Mouse (Mus musculus) cerebellum, adult 11 months (tissue): ENCODE data around the gene Olfr224.
"Not testable (repeated sequence)": the region's sequence is repeated elsewhere in the genome, so short reads cannot be mapped to it uniquely, and the experiment has no call there.

Experiments used
- DNase-seq: peaks from one replicate; pipeline ENCODE4 v3.0.0; 2022

The Olfr224 gene

GRCm38 (mm10) chr11:58570405-58570804 is at the start of gene Olfr224:
Gene Olfr224, minus strand, starts transcription at chr11:58570553.
- no peak for DNase-seq

GRCm38 (mm10) chr11:58618793-58619192 is 48.4 kb upstream of the Olfr224 start:
- DNase-seq: no peak

GRCm38 (mm10) chr11:58618369-58618768 is 48.0 kb upstream of the Olfr224 start:
- no peak for DNase-seq

GRCm38 (mm10) chr11:58615975-58616374 is 45.6 kb upstream of the Olfr224 start, which contains the start of gene 2210407C18Rik:
Gene 2210407C18Rik, minus strand, starts transcription at chr11:58616075.
- DNase-seq: no peak

GRCm38 (mm10) chr11:58614526-58614925 is 44.2 kb upstream of the Olfr224 start:
- no peak for DNase-seq

GRCm38 (mm10) chr11:58613359-58613758 is 43.0 kb upstream of the Olfr224 start:
- DNase-seq: no peak

- no peak for DNase-seq
Measured at GRCm38 (mm10) chr11:58607030-58607429, 36.7 kb upstream of the Olfr224 start.

- DNase-seq: no peak
Measured at GRCm38 (mm10) chr11:58606177-58606919, 36.0 kb upstream of the Olfr224 start.

GRCm38 (mm10) chr11:58605228-58605627 is 34.9 kb upstream of the Olfr224 start:
- no peak for DNase-seq

GRCm38 (mm10) chr11:58604688-58605087 is 34.3 kb upstream of the Olfr224 start:
- DNase-seq: no peak

- no peak for DNase-seq
Measured at GRCm38 (mm10) chr11:58602800-58603560, 32.6 kb upstream of the Olfr224 start.

- DNase-seq: no peak
Measured at GRCm38 (mm10) chr11:58602062-58602461, 31.7 kb upstream of the Olfr224 start.

- DNase-seq: no peak
Measured at GRCm38 (mm10) chr11:58597837-58598236, 27.5 kb upstream of the Olfr224 start.

- no peak for DNase-seq
Measured at GRCm38 (mm10) chr11:58594814-58595213, 24.5 kb upstream of the Olfr224 start, which contains the start of gene Olfr324. Gene Olfr324, plus strand, starts transcription at chr11:58595114.

- no peak for DNase-seq
Measured at GRCm38 (mm10) chr11:58588620-58589250, 18.4 kb upstream of the Olfr224 start.

- DNase-seq: peak; percentile 9
Measured at GRCm38 (mm10) chr11:58587898-58588348, 17.6 kb upstream of the Olfr224 start.

GRCm38 (mm10) chr11:58578636-58579035 is 8.3 kb upstream of the Olfr224 start:
- no peak for DNase-seq

- no peak for DNase-seq
Measured at GRCm38 (mm10) chr11:58577430-58577829, 7.1 kb upstream of the Olfr224 start, which contains the start of gene Olfr325. Gene Olfr325, plus strand, starts transcription at chr11:58577730.

GRCm38 (mm10) chr11:58555536-58555935 is 14.8 kb downstream of the Olfr224 start, which contains the start of gene Olfr328:
Gene Olfr328, minus strand, starts transcription at chr11:58555636.
- DNase-seq: no peak

- no peak for DNase-seq
Measured at GRCm38 (mm10) chr11:58546322-58546721, 24.0 kb downstream of the Olfr224 start, which contains the start of gene Olfr329-ps. Gene Olfr329-ps, minus strand, starts transcription at chr11:58546422.

GRCm38 (mm10) chr11:58534736-58535135 is 35.6 kb downstream of the Olfr224 start, which contains the start of gene Olfr330:
Gene Olfr330, minus strand, starts transcription at chr11:58534836.
- DNase-seq: not testable (repeated sequence)

GRCm38 (mm10) chr11:58519756-58520155 is 50.6 kb downstream of the Olfr224 start:
- peak; percentile 3 for DNase-seq

GRCm38 (mm10) chr11:58518916-58519315 is 51.4 kb downstream of the Olfr224 start:
- DNase-seq: peak; percentile 48
